Mouse (Mus musculus) midbrain, embryonic 13.5 days (tissue): ENCODE data around the gene Ly6g6d. TPM values are rescaled to one million over a fixed set of nuclear protein-coding genes. Genes with fewer than 3 reads are reported as not detected.

Source experiments
- ATAC-seq: fragments of 200-750 bp; cut with Nextera tagmentation; 2 replicates; pipeline ENCODE4 v1.8.0; 2017; ENCODE audit warnings: mild to moderate bottlenecking, moderate TSS enrichment, moderate library complexity
- H3K27ac ChIP-seq: fragments of 300-500 bp; sonication (generic); 2 replicates; pipeline ENCODE4 v1.5.1; 2015; ENCODE audit warnings: inconsistent platforms, mild to moderate bottlenecking, moderate library complexity
- H3K27me3 ChIP-seq: fragments of 300-500 bp; sonication (generic); 2 replicates; pipeline ENCODE4 v1.6.1; 2015; ENCODE audit warnings: mild to moderate bottlenecking, inconsistent platforms
- H3K36me3 ChIP-seq: fragments of 300-500 bp; sonication (generic); 2 replicates; pipeline ENCODE4 v1.6.1; 2015; ENCODE audit warnings: mild to moderate bottlenecking, inconsistent platforms
- H3K4me1 ChIP-seq: fragments of 300-500 bp; sonication (generic); replicated peaks from 2 replicates; pipeline ENCODE4 v1.6.1; 2015; ENCODE audit warnings: inconsistent platforms
- H3K4me2 ChIP-seq: fragments of 300-500 bp; sonication (generic); replicated peaks from 2 replicates; pipeline ENCODE4 v1.6.1; 2015; ENCODE audit warnings: moderate library complexity, mild to moderate bottlenecking, inconsistent platforms
- H3K4me3 ChIP-seq: fragments of 300-500 bp; sonication (generic); replicated peaks from 2 replicates; pipeline ENCODE4 v1.5.1; 2015; ENCODE audit warnings: mild to moderate bottlenecking, inconsistent platforms
- H3K9ac ChIP-seq: fragments of 300-500 bp; sonication (generic); replicated peaks from 2 replicates; pipeline ENCODE4 v1.6.1; 2015; ENCODE audit warnings: mild to moderate bottlenecking, inconsistent platforms
- H3K9me3 ChIP-seq: fragments of 300-500 bp; sonication (generic); 2 replicates; pipeline ENCODE4 v1.6.1; 2016; ENCODE audit warnings: mild to moderate bottlenecking, inconsistent platforms
- WGBS: fragments of 180-500 bp; shearing (Covaris S2); methylation state at CpG from one replicate; pipeline ENCODE4 v1.1.7; 2015; 5-methylcytosine and 5-hydroxymethylcytosine counted together
- polyA plus RNA-seq: library from polyadenylated mRNA; unstranded; fragments of >200 nt; fragmentation: Nextera tagmentation; extraction: Ambion mirVana; gene quantifications from 2 replicates; pipeline ENCODE4 v1.2.1, GENCODE M21; 2015

Gene Ly6g6d
- polyA plus RNA-seq, 1 experiment from 2014 or later: 1.9 TPM

DNA sequence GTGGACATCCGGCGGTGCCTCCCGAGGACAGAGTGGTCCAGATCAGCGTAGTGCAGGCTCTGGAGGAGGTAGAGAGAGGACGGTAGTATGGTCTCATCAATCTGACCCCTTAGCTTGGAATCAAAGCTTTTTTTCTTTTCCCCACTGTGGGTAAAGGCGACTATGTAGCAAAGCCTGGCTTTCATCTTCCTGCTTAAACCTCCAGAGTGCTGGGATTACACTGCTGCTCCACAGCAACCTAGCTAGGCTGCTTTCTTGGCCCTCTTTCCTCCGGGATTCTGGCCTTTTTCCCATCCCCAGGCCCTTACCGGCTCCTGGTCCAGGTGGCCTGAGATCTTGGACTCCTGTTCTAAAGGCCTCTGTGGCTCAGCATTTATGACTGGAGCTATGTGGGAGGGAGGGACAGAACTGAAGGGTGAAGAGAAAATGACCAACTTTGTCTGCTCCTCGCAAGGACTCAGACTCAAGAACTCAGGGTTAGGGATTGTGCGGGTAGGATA lies 13.4 kb downstream of the Ly6g6d start:
- Histone ChIP-seq H3K27me3 (peaks cover 45% of the 10 kb centered on the region), H3K9ac (no peak overlapping the region), H3K4me3 (peak overlapping the region; percentile 27), H3K4me2 (peak overlapping the region; percentile 50), H3K4me1 (peaks cover 41% of the 10 kb centered on the region), H3K27ac (no peak overlapping the region), H3K36me3 (peaks cover 30% of the 10 kb centered on the region), H3K9me3 (no peaks in the 10 kb centered on the region)
- WGBS: 34% methylated on average over 10 of the region's 10 CpGs
- ATAC-seq: no peak

DNA sequence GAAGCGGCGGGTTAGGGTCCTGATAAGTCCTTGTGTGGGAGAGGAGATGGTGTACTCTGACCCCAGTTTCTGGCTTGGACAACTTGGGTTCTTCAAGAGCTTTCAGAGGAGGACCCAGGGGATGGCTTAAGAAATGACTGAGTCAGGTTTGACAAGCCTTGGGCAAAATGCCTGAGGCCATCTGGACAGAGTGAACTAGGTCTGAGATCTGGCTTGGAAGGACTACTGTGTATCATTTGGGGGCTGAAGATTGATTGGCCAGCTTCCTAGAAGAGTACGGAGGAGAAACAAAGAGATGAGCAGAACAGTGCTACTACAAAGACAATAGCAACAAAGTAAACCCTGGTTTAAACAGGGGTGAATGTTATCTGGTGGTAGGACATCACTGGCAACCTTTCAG lies 14.4 kb downstream of the Ly6g6d start:
- no peak overlapping the region for H3K27ac ChIP-seq
- H3K9me3 ChIP-seq: no peaks in the 10 kb centered on the region
- H3K4me1 ChIP-seq: peaks cover 44% of the 10 kb centered on the region
- 90% methylated on average over 3 of the region's 3 CpGs for WGBS
- no peak overlapping the region for H3K4me3 ChIP-seq
- no peak overlapping the region for H3K4me2 ChIP-seq
- no peak for ATAC-seq
- H3K9ac ChIP-seq: no peak overlapping the region
- H3K27me3 ChIP-seq: peaks cover 39% of the 10 kb centered on the region
- peaks cover 30% of the 10 kb centered on the region for H3K36me3 ChIP-seq

DNA sequence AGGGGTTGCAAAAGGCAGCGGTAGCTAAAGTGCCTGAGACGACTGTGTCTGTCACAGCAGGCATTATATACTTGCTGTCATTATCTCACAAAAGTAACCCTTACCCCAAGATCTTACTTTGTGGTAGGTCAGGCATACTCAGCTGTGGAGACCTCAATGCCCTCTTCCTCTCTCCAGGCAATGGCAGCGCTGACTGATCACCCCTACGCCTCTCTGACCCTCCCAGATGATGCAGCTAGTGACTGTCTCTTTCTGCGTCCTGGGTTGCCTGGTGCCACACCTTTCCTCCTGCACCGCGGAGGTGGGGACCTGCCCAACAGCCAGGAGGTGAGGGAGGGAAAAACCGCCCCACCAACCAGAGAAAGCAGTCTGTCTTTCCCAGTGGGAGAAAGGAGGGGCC lies 16.6 kb downstream of the Ly6g6d start:
- H3K36me3 ChIP-seq: peaks cover 32% of the 10 kb centered on the region
- WGBS: 79% methylated on average over 8 of the region's 8 CpGs
- H3K9me3 ChIP-seq: no peaks in the 10 kb centered on the region
- H3K4me2 ChIP-seq: peak overlapping the region; percentile 86; the same call in 1 of the 2 replicates
- H3K4me1 ChIP-seq: peaks cover 49% of the 10 kb centered on the region
- H3K9ac ChIP-seq: no peak overlapping the region
- no peak for ATAC-seq
- H3K27ac ChIP-seq: no peak overlapping the region
- peaks cover 31% of the 10 kb centered on the region for H3K27me3 ChIP-seq
- no peak overlapping the region for H3K4me3 ChIP-seq

DNA sequence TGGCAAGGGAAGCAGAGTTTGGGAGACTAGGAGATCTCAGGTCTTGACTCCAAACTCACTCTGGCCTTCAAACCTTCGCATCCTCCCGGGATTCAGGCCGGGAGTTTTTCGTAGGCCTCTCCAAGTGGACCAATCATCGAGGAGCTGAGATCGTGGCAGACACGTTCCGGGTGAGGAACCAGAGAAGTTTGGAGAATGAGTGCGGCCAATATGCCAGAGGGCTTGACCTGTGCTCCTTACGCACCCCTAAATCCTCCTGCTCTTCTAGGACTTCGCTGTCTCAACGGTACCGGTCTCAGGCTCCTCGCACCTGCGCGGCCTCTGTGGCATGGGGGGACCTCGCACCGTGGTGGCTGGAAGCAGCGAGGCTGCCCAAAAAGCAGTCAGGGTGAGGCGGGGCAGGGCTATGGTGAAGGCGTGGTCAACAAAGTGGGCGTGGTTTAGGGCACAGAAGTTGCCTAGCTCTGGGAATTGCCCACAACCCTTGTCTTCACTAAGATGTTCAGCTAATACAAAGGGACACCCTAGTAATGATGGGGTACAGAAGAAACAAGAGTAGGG lies 17.0 kb downstream of the Ly6g6d start:
- 64% methylated on average over 22 of the region's 22 CpGs for WGBS
- Histone ChIP-seq H3K9me3 (no peaks in the 10 kb centered on the region), H3K27ac (no peak overlapping the region), H3K27me3 (peaks cover 26% of the 10 kb centered on the region), H3K36me3 (peaks cover 36% of the 10 kb centered on the region), H3K4me1 (peaks cover 46% of the 10 kb centered on the region), H3K4me2 (peak overlapping the region; percentile 86), H3K4me3 (peak overlapping the region; percentile 88), H3K9ac (peak overlapping the region; percentile 91)
- no peak for ATAC-seq

DNA sequence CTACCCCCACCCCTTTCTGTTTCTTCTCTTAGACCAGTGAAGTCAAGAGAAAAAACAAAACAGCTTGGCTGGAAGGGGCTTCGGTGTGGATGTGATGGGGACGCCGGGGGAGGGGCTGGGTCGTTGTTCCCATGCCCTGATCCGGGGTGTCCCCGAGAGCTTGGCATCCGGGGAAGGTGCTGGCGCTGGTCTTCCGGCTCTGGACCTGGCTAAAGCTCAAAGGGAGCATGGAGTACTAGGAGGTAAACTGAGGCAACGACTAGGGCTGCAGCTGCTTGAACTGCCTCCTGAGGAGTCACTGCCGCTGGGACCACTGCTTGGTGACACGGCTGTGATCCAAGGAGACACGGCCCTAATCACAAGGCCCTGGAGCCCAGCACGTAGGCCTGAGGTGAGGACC lies 17.8 kb downstream of the Ly6g6d start:
- Histone ChIP-seq H3K27me3 (peaks cover 19% of the 10 kb centered on the region), H3K9ac (peak overlapping the region; percentile 91), H3K27ac (no peak overlapping the region), H3K36me3 (peaks cover 41% of the 10 kb centered on the region), H3K4me3 (peak overlapping the region; percentile 88), H3K9me3 (no peaks in the 10 kb centered on the region), H3K4me1 (peaks cover 39% of the 10 kb centered on the region), H3K4me2 (peak overlapping the region; percentile 86)
- ATAC-seq: peak; percentile 10
- 31% methylated on average over 14 of the region's 14 CpGs for WGBS

DNA sequence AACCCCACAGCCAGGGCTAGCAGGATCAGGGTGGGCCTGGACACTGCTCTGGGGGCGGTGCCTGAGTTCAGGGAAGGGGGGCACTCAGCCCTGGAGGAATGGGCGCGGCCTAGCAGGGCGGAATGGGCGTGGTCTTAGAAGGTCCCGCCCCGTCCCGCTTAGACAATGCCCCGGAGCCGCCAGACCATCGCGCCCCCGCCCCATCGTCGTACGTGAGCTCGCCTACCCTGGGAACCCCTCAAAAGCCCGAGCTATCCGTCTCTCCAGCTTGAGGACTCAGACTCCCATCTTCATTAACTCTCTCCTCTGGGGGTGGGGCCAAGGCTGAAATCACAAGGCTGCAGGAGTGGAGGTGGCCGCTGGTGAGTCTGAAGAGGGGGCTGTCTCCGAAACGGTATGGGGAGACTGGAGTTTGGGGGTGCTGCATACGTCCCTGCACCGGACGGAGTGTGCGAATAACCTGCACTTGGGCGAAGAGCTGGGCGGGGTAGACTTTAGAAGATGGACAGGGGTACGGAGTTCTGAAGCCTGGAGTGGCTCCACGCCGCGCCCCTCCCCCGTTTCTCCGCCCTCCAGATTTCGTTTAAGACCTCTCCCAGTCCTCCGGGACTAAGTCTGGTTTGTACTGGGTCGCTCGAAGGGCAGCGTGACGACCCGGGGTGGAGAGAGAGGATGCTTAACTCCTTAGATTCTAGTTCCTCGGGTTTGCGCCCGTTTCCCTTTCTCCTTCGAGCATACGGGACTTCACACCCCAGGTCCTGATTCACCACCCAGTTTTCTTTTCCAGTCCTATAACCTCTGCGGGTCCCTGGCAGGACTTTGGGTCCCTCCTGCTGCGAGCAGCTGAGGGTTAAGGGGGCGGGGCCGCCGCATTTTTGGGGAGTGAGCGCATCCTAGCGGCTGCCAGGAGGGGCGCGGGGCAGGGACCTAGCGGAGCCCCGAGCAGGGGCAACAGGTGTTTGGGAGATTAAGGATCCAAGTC lies 18.7 kb downstream of the Ly6g6d start, which contains the start of gene Ddah2:
Gene Ddah2 (plus strand): TSS at position 125 of the 982 bp plus-strand sequence.
- Histone ChIP-seq H3K27ac (peak within 1 kb of the TSS; percentile 88), H3K9me3 (no peaks in the 10 kb centered on the region), H3K36me3 (peaks cover 46% of the 10 kb centered on the region), H3K9ac (peak within 1 kb of the TSS; percentile 91), H3K4me3 (peak within 1 kb of the TSS; percentile 88), H3K4me1 (peaks cover 30% of the 10 kb centered on the region), H3K27me3 (peaks cover 14% of the 10 kb centered on the region), H3K4me2 (peak within 1 kb of the TSS; percentile 86)
- peak; percentile 90 for ATAC-seq
- under 1% methylated on average over 57 of the region's 57 CpGs for WGBS

DNA sequence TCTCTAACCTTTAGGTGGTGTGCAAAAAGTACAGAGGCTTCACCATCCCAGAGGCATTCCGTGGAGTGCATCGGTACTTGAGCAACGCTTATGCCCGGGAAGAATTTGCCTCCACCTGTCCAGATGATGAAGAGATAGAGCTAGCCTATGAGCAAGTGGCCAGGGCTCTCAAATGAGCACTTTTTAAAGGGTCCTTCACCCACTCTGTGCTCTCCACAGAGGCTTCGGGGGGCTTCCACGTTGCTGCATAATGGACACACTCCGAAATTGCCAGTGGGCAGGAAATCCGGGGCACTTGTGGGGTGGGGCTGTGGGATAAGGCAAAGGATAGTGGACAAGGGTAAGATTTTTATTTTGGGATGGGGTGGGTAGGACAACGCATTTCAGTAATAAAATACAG lies 19.5 kb downstream of the Ly6g6d start:
- Histone ChIP-seq H3K4me1 (peaks cover 29% of the 10 kb centered on the region), H3K4me3 (peak overlapping the region; percentile 88), H3K4me2 (peak overlapping the region; percentile 86), H3K27me3 (peaks cover 5% of the 10 kb centered on the region; the same call in 1 of the 2 replicates), H3K27ac (peak overlapping the region; percentile 88; the same call in 1 of the 2 replicates), H3K36me3 (peaks cover 48% of the 10 kb centered on the region), H3K9ac (peak overlapping the region; percentile 91; the same call in 1 of the 2 replicates), H3K9me3 (no peaks in the 10 kb centered on the region)
- ATAC-seq: peak; percentile 18; the same call in 1 of the 2 replicates
- 70% methylated on average over 9 of the region's 9 CpGs for WGBS

DNA sequence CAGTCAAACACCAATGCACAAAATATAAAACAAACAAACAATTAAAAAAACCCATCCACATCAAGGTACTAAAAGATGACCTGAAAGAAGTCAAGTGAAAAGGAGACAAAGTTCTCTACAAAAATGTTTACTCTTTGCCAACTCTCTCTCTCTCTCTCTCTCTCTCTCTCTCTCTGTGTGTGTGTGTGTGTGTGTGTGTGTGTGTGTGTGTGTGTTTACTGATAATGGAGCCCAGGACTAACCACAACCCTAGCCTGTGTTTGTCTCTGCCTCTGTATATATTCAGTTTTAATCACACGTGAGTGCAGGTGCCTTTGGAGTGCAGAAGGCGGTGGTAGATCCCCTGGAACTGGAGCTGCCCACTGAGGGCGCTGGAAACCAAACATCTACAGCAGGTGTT lies 20.8 kb downstream of the Ly6g6d start:
- no peak overlapping the region for H3K4me3 ChIP-seq
- no peaks in the 10 kb centered on the region for H3K27me3 ChIP-seq
- H3K4me1 ChIP-seq: peaks cover 38% of the 10 kb centered on the region
- H3K9ac ChIP-seq: no peak overlapping the region
- ATAC-seq: no peak
- peaks cover 40% of the 10 kb centered on the region for H3K36me3 ChIP-seq
- no peak overlapping the region for H3K27ac ChIP-seq
- WGBS: 85% methylated on average over 3 of the region's 3 CpGs
- no peak overlapping the region for H3K4me2 ChIP-seq
- H3K9me3 ChIP-seq: no peaks in the 10 kb centered on the region

DNA sequence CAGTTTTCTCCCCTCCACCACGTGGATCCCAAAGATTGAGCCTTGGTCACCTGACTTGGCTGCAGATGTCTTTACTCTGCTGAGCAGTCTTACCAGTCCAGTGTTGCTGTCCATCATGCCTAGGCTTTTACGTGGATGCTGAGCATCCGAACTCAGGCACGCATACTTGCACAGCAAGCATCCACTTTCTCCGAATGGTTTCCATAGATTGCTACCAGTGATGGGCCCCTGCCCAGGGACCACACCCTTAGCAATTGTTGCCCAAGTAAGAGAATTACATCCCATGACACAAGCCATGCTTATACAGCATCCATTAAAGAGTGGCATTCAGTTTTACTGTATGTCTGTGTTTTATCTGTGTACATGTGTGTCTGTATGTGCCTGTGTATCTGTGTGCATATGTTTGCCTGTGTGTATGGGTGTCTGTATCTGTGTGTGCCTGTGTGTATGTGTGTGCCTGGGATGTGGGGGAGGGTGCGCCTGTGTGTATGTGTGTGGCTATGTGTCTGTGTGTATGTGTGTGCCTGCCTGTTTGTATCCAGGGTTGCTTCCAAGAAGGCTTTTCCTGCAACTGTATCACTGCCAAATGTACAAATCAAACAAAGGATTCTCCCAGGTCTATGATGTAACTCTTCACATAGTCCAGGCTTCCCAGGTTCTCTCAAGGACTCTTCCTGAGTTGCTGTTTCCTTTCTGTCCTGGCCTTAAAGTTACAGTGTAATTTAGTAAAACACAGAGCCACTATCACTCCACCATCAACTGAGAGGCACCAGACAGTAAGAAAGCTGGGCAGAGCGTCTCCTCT lies 22.0 kb downstream of the Ly6g6d start:
- Histone ChIP-seq H3K9ac (no peak overlapping the region; the same call in 1 of the 2 replicates), H3K4me1 (peaks cover 41% of the 10 kb centered on the region), H3K9me3 (no peaks in the 10 kb centered on the region), H3K4me3 (no peak overlapping the region), H3K27me3 (no peaks in the 10 kb centered on the region), H3K4me2 (no peak overlapping the region), H3K27ac (no peak overlapping the region), H3K36me3 (peaks cover 30% of the 10 kb centered on the region)
- WGBS: 91% methylated on average over 7 of the region's 7 CpGs
- ATAC-seq: no peak

DNA sequence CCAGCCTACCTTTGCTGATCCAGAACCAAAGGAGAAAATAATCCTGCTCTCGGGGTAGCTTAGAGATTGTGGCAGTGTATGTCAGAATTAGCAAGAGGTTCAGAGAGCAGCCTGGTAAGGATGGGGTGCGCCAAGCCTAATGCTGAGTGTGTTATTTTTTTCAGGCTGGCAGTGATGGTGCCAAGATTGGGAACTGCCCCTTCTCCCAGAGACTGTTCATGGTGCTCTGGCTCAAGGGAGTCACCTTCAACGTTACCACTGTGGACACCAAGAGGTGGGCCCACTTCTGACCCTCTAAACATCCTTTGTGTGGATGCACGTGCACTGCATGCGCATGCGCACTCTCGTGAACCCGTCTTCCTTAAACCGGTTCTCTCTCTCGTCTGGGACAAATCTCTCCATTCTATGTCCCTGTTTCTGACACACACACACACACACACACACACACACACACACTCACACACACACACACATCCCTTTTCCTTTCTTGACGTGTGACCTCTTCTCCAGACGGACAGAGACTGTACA lies 25.5 kb downstream of the Ly6g6d start:
- H3K9ac ChIP-seq: peak overlapping the region; percentile 76
- H3K27ac ChIP-seq: peak overlapping the region; percentile 90
- H3K4me2 ChIP-seq: peak overlapping the region; percentile 69
- H3K36me3 ChIP-seq: peaks cover 25% of the 10 kb centered on the region
- no peaks in the 10 kb centered on the region for H3K9me3 ChIP-seq
- WGBS: 77% methylated on average over 12 of the region's 12 CpGs
- H3K4me1 ChIP-seq: peaks cover 52% of the 10 kb centered on the region
- H3K27me3 ChIP-seq: no peaks in the 10 kb centered on the region
- ATAC-seq: no peak
- peak overlapping the region; percentile 46 for H3K4me3 ChIP-seq
